Comparison of ENCODE assay signal across 35 mouse cellular contexts in the genomic region with DNA sequence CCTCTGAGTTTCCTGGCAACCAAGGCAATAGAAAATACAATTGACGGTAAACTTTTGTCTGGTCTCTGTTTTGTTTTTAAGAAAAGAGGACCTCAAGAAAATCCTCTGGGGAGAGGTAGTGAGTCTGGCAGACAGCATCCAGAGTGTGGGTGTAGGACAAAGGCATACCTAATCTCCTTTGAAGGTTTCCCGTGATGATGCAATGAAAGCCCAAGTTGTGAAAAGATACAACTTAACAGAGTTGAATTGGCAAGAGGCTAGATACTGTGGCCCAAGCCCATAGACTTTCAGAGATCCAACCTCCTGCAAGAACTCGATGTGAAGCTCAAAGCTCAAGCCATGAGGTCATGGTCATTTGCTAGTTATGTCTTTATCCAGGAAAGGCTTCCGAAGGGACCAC.
"Had no signal": no experiment of that assay in that cellular context is flagged by ENCODE, and none has a peak within 500 bp of the region (broad histone marks: within the 10 kb centered on the region; RNA-seq: fewer than 3 reads in every experiment).

No protein-coding gene starts in this region.

- H3K27ac ChIP-seq: heart, embryonic 10.5 days; heart, embryonic 13.5 days; heart, embryonic 15.5 days; hindbrain, embryonic 10.5 days; hindbrain, embryonic 12.5 days; hindbrain, embryonic 13.5 days; hindbrain, embryonic 14.5 days; hindbrain, embryonic 15.5 days; hindbrain, postnatal 0 days; intestine, embryonic 15.5 days; kidney, embryonic 15.5 days; kidney, postnatal 0 days; layer of hippocampus, adult 2 months had no signal

- H3K9me3 ChIP-seq: hindbrain, embryonic 12.5 days; hindbrain, embryonic 15.5 days; intestine, embryonic 15.5 days; kidney, embryonic 15.5 days had no signal

- H3K27me3 ChIP-seq: heart, embryonic 12.5 days; heart, embryonic 13.5 days; heart, embryonic 15.5 days; hindbrain, embryonic 12.5 days; hindbrain, embryonic 13.5 days; hindbrain, embryonic 15.5 days; intestine, embryonic 15.5 days; kidney, embryonic 15.5 days had no signal

- H3K4me1 ChIP-seq: heart, embryonic 10.5 days; heart, embryonic 12.5 days; heart, embryonic 13.5 days; heart, embryonic 15.5 days; hindbrain, embryonic 12.5 days; hindbrain, embryonic 15.5 days; intestine, embryonic 15.5 days; kidney, embryonic 15.5 days had no signal

- DNase-seq: heart, postnatal 10 days; heart, postnatal 14 days; heart, postnatal 36 days; heart, postnatal 4 days; kidney, adult 11 months; kidney, adult 18-20 months; kidney, adult 2 months; kidney, adult 8-10 months; kidney, adult 9 months; kidney, postnatal 10 days; kidney, postnatal 14 days; kidney, postnatal 25 days; kidney, postnatal 36 days; kidney, postnatal 4 days; layer of hippocampus, adult 9-11 months; layer of hippocampus, postnatal 36 days had no signal

- H3K4me3 ChIP-seq: heart, embryonic 10.5 days; heart, embryonic 12.5 days; heart, embryonic 13.5 days; heart, embryonic 15.5 days; hindbrain, embryonic 10.5 days; hindbrain, embryonic 12.5 days; hindbrain, embryonic 13.5 days; hindbrain, embryonic 15.5 days; intestine, embryonic 15.5 days; kidney, embryonic 15.5 days; layer of hippocampus, adult 2 months had no signal

- H3K36me3 ChIP-seq: heart, embryonic 10.5 days; heart, embryonic 12.5 days; heart, embryonic 13.5 days; heart, embryonic 15.5 days; hindbrain, embryonic 10.5 days; hindbrain, embryonic 12.5 days; hindbrain, embryonic 13.5 days; hindbrain, embryonic 15.5 days; intestine, embryonic 15.5 days; kidney, embryonic 15.5 days had no signal

- H3K9ac ChIP-seq: heart, embryonic 12.5 days; heart, embryonic 13.5 days; heart, embryonic 15.5 days; hindbrain, embryonic 12.5 days; hindbrain, embryonic 13.5 days; hindbrain, embryonic 14.5 days; hindbrain, embryonic 15.5 days; intestine, embryonic 15.5 days; kidney, embryonic 15.5 days had no signal

- H3K4me2 ChIP-seq: heart, embryonic 11.5 days; heart, embryonic 12.5 days; heart, embryonic 13.5 days; heart, embryonic 15.5 days; hindbrain, embryonic 12.5 days; hindbrain, embryonic 13.5 days; hindbrain, embryonic 14.5 days; hindbrain, embryonic 15.5 days; intestine, embryonic 15.5 days; kidney, embryonic 15.5 days had no signal

- ATAC-seq: hindbrain, embryonic 16.5 days; hindbrain, postnatal 0 days; inflammation-experienced regulatory T-cells, adult 6 months; intestine, embryonic 15.5 days; intestine, embryonic 16.5 days; intestine, postnatal 0 days had no signal
